Mouse (Mus musculus) mesoderm, embryonic 11.5 days (tissue): ENCODE results near the gene Arf3.

ENCODE experiments used
- DNase-seq: peaks from one replicate; pipeline ENCODE4 v3.0.0-alpha.2; 2012; ENCODE audit warnings: low read depth, low spot score

The Arf3 gene

DNA sequence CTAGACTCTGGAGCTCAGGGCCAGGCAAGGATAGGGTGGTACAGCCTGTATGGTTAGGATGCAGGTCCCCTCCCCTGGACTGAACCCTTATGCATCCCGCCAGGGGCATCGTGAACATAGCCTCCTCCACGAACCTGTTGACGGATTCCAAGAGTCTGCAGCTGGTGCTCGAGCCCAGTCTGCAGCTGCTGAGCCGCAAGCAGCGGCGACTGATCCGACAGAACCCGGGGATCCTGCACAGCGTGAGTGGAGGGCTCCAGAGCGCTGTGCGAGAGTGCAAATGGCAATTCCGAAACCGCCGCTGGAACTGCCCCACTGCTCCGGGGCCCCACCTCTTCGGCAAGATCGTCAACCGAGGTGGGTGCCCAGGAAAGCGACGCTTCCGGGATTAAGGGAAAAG lies 27.7 kb upstream of the Arf3 start:
- DNase-seq: no peak

DNA sequence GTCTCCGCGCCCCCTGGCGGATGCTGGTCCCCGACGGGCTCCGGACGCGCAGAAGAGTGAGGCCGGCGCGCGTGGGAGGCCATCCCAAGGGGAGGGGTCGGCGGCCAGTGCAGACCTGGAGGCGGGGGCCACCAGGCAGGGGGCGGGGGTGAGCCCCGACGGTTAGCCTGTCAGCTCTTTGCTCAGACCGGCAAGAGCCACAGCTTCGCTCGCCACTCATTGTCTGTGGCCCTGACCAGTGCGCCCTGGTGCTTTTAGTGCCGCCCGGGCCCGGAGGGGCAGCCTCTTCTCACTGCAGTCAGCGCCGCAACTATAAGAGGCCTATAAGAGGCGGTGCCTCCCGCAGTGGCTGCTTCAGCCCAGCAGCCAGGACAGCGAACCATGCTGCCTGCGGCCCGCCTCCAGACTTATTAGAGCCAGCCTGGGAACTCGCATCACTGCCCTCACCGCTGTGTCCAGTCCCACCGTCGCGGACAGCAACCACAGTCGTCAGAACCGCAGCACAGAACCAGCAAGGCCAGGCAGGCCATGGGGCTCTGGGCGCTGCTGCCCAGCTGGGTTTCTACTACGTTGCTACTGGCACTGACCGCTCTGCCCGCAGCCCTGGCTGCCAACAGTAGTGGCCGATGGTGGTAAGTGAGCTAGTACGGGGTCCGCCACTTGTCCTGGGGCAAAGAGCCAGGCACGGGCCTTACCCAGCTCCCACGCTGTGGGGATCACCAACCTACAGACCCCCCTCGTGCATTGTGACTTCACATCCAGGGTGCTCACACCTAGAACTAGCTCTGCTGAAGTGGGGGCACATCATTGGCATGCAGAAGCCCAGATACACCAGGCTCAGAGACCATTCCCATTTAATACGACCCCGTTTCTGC lies 26.9 kb upstream of the Arf3 start, which contains the start of gene Wnt1:
TSS of gene Wnt1 (plus strand) at position 197 of the 875 bp plus-strand sequence.
- DNase-seq: no peak

DNA sequence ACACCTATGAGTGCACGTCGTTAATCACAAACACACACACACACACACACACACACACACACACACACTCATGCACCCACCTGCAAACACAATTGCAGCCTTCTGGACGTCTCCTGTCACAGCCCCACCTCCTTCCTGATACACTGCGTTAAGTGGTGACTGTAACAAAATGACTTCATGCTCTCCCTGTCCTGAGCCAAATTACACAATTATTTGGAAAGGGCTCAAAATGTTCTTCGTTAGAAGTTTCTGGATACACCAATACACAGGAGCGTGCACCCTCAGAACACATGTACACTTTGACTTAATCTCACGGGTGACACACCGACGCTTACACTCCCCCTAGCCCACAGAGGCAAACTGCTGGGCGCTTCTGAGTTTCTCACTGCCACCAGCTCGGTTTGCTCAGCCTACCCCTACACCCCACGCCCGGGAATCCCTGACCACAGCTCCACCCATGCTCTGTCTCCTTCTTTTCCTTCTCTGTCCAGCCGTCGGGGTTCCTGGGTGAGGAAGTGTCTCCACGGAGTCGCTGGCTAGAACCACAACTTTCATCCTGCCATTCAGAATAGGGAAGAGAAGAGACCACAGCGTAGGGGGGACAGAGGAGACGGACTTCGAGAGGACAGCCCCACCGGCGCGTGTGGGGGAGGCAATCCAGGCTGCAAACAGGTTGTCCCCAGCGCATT lies 26.1 kb upstream of the Arf3 start:
- no peak for DNase-seq

DNA sequence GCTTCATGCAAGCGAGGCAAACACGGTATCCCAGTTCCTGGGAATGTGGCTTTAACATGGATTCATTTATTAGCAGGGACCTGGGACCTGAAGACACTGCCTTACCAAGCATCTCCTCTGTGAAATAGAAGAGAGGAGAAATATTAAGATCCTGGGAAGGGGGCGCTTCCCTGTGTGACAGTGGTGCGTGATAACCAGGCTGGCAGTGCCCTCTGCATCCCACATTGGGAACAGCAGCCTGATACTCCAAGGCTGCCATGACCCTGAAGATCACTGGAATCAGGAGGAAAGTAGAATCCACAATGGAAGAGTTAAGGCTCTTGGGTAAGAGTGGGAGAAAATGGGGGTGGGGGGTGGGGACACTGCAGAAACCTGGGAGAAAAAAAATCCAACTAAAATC lies 24.9 kb upstream of the Arf3 start:
- no peak for DNase-seq

DNA sequence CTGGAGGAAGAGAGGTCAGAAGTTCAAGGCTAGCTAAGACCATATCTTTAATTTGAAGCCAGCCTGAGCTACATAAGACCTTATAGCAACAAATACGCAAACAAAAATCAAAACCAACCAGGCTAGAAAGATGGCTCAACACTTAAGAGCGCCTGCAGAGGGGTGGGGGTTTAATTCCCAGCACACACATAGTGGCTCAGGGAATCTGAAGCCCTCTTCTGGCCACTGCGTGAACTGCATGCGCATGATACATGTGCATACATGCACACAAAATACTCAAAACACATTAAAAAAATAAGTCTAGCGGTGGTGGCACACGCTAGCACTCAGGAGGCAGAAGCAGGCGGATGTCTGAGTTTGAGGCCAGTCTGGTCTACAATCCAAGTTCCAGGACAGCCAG lies 22.7 kb upstream of the Arf3 start:
- DNase-seq: no peak

DNA sequence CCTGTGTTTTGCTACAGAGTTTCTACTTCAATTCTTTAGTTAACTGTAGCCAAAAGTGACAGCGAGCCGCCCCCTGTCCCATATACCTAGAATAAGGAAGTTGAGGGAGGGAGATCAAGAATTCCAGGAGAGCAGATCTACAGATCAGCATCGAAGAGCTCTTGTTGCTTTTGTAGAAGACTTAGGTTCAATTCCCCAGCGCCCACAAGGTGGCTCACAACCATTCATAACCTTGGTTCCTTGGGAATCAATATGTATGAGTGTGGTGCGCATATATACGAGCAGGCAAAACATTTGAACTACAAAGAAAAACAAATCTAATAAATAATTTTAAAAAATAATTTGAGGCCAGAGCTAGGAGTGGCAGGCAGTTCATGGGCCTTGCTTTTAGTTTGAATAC lies 18.2 kb upstream of the Arf3 start:
- DNase-seq: no peak

DNA sequence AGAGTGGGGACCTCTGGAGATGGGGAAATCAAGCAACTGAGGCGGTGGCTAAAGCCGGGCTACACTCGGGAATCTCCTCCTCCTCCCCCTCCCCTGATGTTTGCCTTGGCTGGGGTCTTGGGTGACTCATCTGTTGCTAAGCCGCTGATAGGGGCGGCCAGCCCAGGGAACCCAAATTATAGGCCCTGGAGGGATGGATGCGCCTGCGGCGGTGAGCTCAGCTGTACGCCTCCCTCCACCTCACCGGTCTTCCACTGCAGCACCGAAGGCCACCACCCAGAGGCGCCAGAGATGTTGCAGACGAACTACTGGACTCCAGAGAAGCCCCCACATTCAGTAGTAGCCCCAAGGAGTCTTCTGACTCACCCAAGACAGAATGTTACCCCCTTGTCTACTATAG lies 17.6 kb upstream of the Arf3 start:
- DNase-seq: no peak

DNA sequence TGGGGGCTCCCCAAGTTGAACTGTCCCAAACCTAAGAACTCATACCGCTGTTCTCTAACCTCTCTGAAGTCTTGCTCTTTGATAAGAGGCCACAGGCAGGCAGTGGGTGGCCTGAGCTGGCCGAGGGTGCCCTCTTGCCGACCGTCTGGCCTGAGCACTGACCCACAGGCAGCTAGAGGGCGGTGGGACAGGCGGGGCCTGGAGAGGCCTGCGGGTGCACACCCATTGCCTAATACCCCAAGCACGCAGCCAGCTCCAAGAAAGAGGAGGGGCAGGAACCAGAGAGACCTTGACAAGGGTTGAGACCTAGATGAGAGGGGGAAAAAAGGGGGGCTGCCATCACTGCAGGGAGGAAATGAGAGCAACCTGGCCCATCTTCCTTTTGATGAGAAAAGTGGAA lies 17.1 kb upstream of the Arf3 start:
- DNase-seq: no peak

DNA sequence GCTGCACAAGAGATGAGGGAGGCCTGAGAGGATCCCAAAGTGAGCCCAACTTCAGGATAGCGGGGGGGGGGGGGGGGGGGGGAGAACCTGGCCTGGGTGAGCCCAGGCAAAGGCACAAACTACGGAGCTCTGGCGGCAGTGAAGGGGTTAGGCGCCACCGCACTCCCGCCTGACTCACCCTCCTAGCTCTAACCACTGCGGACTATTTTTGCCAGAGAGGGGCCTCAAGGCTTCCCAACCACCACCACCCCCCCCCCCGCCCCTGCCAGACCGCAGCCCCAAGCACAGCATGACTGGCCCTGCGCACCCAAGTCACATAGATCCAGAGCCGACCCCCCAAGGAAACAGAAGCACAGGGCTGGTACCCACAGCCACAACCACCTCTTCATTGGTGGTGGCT lies 15.8 kb upstream of the Arf3 start:
- DNase-seq: no peak

DNA sequence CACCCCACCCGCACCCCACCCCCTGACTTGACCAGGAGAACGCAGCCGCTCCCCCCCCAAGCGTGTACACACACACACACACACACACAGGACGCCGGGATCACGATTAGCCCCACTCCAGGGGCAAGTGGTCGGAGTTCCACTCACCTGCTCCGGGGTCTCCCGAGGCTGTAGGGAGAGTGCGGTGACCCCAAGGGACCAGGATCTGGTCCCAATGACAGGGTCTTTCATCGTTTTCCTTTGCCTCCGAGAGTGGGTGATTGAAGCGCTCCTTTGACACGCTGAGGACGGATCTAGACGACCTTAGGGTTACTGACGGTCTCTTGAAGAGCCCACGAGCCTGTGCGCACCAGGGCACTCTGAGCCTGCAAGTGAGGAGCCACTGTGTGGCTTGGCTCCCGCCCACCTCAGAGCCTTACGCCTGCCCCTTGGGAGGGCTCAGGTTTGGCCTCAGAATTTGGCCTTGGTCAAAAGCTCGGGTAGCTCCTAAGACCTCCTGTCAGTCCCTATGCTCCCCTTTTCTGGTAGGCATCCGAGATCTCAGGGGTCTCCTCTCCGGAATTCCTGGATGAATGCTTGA lies 15.3 kb upstream of the Arf3 start:
- DNase-seq: no peak

DNA sequence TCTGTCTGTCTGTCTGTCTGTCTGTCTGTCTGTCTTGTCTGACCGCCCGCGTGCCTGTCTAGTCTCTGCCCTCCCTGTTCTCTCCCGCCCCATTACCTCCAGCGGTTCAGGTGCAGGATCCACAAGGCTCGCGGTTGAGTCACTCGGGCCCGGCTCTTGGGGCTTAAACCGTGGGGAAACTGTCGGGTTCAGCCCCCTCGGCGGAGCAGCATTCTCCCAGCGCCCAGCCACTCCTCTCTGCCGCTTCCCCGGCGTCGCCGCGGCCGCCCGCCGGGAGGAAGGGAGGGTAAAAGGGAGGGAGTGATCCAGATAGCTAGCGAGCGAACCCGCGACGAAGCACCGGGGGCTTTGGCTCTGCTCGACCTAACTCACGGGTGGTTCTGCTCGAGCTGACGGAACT lies 14.7 kb upstream of the Arf3 start, which contains the start of gene Wnt10b:
TSS of gene Wnt10b (minus strand) at position 389 of the 400 bp plus-strand sequence.
- no peak for DNase-seq

DNA sequence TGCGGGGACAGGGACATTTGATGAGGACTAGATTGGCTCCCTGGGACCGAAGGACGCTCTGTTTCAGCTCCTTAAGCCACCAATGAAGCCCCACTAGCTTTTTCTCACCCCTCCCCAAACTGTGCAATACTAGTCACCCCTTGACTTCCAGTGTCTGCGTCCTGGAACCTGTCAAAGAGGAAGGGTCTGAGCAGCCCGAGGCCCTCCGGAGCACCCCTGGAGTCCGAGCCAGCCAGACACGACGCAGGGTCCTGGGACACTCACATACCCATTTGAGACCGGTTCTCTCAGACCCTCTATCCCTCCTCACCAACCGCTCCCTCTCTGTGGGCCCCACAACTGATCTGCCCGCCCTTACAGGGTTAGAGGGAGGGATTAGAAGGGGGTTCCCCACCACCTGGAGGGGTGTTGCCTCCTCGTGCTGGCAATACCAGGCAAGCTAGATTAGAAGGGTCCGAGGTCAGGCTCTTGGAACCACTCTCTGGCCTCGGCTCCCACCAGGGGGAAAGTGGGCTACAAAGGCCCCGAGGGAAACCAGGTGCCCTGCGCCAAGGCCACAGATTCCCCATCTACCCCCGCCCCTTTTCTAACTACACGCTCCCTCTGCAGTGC lies 14.1 kb upstream of the Arf3 start:
- no peak for DNase-seq

DNA sequence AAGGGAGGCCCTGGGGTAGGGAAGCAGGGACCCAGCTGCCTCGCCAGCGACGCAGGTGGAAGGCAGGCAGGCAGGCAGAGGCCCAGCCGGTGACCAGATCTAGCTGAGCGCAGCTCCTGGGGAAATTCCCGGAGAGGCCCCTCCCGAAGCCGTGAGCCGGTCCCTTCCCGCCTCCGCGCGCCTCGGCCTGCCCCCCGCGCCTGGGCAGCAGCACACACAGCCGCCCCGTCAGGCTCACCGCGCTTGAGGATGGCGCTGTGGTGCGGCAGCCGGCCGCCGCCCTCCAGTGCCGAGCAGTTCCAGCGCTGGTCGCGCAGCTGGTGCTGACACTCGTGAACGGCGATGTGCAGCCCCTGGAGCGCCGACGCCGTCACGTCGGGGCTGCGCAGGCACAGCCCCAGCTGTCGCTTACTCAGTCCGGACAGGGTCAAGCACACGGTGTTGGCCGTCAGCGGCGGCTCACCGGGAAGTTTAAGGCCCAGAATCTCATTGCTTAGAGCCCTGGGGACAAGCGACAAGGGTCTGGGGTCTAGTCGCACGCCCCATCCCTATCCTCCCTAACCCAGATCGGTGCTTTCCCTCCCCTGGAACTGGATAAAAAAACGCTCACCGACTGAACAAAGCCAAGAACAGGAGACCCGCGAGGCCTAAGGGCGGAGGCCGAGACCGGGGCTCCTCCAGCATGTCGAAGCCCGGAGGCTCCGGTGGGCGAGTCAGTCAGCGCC lies 13.4 kb upstream of the Arf3 start:
- DNase-seq: no peak

DNA sequence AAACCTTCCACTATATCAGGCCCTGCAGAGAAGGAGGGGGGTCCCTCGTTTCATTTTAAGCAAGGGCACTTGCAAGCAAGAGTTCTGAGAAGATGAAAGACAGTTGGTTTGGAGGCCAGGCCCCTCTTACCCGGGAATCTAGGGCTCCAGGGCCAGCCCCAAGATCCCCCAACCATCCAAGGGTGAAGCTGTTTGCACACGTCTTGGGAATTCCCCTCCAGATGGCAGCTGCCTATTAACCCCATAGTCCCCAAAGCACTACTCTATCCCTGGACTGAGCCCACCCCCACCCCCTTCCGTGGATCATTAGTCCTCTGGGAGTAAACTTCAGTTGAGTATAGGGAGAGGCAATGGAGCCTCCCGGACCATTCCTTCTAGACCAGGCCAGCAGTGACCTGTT lies 12.5 kb upstream of the Arf3 start:
- DNase-seq: no peak

DNA sequence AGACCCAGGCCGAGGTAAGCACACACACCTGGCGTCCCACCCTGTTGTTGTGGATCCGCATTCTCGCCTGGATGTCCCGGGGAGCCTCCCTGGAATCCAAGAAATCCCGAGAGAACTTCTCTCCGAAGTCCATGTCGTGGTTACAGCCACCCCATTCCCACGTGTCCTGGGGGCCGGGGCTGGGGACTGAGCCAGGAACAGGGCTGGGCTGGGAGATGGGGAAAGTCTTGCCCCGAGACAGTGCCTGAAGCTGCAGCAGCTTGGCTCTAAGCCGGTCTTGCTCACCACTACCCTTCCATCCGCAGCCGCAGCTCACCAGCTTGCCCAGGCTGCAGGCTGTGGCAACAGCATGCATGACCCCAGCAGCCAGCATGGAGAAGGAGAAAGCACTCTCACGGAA lies 11.1 kb upstream of the Arf3 start:
- no peak for DNase-seq

DNA sequence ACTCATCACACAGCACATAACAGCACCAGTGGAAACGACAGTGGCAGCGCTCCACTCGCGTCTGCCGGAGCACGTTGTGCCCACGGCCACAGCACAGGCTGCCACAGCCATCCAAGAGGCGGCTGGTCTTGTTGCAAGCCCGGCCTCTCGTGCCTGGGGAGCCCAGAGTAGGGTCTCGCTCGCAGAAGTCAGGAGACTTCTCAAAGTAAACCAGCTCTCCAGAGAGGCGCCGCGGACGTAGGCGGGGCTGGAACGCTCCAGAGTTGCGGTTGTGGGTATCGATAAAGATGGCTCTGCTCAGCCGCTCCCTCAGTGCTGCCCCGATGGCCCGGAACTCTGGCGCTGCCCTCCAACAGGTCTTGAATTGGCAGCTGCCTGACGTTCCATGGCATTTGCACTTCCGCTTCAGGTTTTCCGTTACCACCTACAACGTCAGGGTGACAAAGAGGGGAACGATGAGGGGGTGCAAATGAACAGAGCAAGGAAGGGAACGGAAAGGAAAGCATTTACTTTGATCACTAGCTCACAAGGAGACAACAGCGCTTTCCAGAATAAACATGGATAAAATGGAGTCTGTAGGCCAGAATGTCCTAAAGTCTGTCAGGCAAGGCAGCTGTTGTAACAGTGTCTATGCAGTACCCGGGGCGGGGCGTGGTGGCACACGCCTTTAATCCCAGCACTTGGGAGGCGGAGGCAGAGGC lies 9.6 kb upstream of the Arf3 start:
- no peak for DNase-seq

DNA sequence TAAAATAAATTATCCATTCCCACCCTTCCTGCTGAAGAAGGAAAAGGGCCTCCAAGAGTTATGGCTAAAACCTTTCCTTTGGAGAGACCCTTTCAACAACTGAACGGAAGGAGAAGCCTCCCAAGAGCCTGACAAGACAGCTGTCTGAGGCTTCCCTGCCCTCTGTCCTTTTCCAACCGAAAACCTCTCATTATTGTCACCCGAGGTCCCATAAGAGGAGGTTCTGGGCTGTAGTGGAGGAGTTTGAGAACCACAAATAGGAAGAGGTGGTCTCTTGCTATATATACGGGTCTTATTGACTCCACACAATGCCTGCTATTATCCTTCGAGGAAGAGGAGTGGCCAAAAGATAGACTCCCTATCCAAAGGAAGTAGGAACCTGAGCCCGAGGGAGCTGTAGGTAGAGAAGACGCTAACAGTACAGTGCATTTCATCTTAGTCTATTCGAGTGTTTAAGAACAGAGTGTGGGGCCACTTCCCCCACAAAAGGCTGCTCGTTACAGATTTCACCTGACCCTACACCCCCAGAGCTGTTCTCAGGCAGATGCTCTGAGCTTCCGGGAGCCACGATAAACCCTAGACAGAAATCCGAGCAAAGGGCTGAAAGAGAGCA lies 8.9 kb upstream of the Arf3 start:
- DNase-seq: no peak

DNA sequence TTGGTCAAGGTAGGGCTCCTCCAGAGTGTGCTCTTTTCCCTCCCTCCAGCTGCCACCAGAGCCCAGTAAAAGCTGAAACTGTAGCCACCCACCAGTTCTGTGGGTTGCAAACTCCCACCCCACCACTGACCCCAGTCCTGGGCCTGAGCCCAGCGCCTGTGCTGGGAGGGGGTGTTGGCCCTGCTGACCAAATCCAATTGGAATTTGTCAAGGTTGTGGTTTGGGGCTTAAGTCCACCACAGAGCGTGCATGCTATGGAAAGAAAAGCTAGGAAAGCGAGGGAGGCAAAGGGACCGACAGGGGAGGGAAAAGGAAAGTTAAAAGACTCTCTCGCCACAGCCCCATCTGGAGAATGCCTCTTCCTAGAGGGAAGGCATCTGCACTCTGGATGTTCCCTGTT lies 5.2 kb upstream of the Arf3 start:
- no peak for DNase-seq

DNA sequence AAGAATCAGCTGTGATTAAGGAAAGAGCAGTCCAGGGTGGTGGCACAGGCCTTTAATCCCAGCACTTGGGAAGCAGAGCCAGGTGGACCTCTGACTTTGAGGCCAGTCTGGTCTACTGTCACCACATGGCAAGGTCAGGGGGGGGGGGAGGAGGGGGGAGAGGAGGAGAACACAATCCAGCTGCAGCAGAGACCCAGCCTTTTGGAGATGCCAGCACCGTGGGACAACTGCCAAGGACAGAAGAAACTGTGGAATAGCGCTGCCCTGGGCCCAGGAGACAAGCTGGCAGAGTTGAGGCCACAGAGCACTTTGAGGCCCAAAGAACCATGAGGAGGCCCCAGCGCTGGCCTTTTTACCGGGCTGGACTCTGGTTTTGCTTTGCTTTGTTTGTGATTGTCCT lies 2.9 kb upstream of the Arf3 start:
- no peak for DNase-seq

DNA sequence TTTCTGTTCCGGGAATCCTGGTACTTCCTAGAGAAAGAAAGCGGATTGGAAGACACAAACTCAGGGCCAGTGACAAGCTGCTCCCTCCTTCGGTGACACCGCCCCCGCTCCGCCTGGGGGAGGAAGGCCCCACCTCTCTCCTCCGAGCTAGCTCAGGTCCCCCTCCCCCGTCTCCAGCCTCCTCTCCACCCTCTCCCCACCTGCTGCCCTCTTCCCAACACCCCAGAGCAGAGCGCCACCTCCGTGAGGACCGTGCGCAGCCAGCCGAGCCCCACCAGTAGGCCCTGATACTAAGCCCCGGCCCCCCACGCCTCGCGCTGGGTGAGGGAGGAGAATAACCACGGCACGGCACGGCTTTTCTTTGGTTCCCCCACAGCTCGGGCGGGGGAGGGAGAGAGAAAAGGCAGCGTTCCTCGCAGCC lies 803 bp downstream of the Arf3 start:
- peak; percentile 77 for DNase-seq

DNA sequence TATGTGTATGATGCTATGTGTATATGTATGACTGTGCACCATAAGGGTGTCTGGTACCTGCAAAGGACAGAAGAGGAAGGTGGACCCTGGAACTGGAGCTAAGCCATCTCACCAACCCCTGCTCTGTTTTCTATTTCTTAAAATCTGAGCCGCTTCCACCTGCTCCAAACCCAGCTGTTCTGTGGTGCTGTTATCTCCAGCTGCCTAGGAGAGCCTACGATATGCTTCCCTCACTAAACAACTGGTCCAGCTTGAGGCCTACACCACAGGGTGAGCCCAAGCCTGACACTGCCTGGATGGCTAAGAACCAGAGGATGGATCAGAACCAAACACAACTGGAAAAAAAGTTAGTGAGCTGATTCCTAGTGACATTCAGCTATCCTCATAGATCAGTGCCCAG lies 8.9 kb downstream of the Arf3 start:
- DNase-seq: no peak
